Mouse (Mus musculus) urinary bladder, postnatal 10 days (tissue): ENCODE measurements around the gene Marc1.

Source experiments
- DNase-seq: peaks from one replicate; pipeline ENCODE4 v3.0.0; 2022; ENCODE audit warnings: low spot score

Marc1 gene

GRCm38 (mm10) chr1:184761988-184762387 lies 49.1 kb downstream of the Marc1 start:
- DNase-seq: no peak

GRCm38 (mm10) chr1:184752671-184753070 lies 58.4 kb downstream of the Marc1 start:
- DNase-seq: no peak

- no peak for DNase-seq
Measured at GRCm38 (mm10) chr1:184750114-184750664, 60.9 kb downstream of the Marc1 start.

- DNase-seq: no peak
Measured at GRCm38 (mm10) chr1:184748692-184749152, 62.4 kb downstream of the Marc1 start.

GRCm38 (mm10) chr1:184737876-184738479 lies 73.1 kb downstream of the Marc1 start:
- no peak for DNase-seq

- DNase-seq: no peak
Measured at GRCm38 (mm10) chr1:184737228-184737627, 73.9 kb downstream of the Marc1 start.
